Mouse (Mus musculus) hindbrain, postnatal 0 days (tissue): ENCODE results near the gene Tspan7. TPM values are rescaled to one million over a fixed set of nuclear protein-coding genes. Genes with fewer than 3 reads are reported as not detected.

ENCODE experiments used
- ATAC-seq: fragments of 200-750 bp; cut with Nextera tagmentation; 2 replicates; pipeline ENCODE4 v1.8.0; 2017; ENCODE audit warnings: mild to moderate bottlenecking, moderate TSS enrichment, moderate library complexity
- DNase-seq: peaks from one replicate; pipeline ENCODE4 v3.0.0-alpha.2; 2015; ENCODE audit warnings: low spot score
- H3K27ac ChIP-seq: fragments of 300-500 bp; sonication (generic); 2 replicates; pipeline ENCODE4 v1.5.1; 2014; ENCODE audit warnings: mild to moderate bottlenecking
- H3K27me3 ChIP-seq: fragments of 300-500 bp; sonication (generic); 2 replicates; pipeline ENCODE4 v1.6.1; 2014; ENCODE audit warnings: low read length, mixed read lengths; ENCODE audit not compliant: insufficient read depth
- H3K36me3 ChIP-seq: fragments of 300-500 bp; sonication (generic); 2 replicates; pipeline ENCODE4 v1.6.1; 2014; ENCODE audit warnings: low read length, mixed read lengths; ENCODE audit not compliant: insufficient read depth
- H3K4me1 ChIP-seq: fragments of 300-500 bp; sonication (generic); 2 replicates; pipeline ENCODE4 v1.6.1; 2014; ENCODE audit warnings: antibody characterized with exemption, low read length, mixed read lengths; ENCODE audit not compliant: insufficient read depth
- H3K4me2 ChIP-seq: fragments of 300-500 bp; sonication (generic); 2 replicates; pipeline ENCODE4 v1.6.1; 2014; ENCODE audit warnings: low read depth, mild to moderate bottlenecking, low read length, moderate library complexity, mixed read lengths
- H3K4me3 ChIP-seq: fragments of 300-500 bp; sonication (generic); 2 replicates; pipeline ENCODE4 v1.5.1; 2014; ENCODE audit warnings: low read length
- H3K9ac ChIP-seq: fragments of 300-500 bp; sonication (generic); replicated peaks from 2 replicates; pipeline ENCODE4 v1.6.1; 2014; ENCODE audit warnings: mild to moderate bottlenecking, low read length, moderate library complexity, mixed read lengths
- H3K9me3 ChIP-seq: fragments of 300-500 bp; sonication (generic); 2 replicates; pipeline ENCODE4 v1.6.1; 2016; ENCODE audit warnings: low read length, mixed read lengths
- CTCF ChIP-seq: IDR thresholded peaks from 2 replicates; pipeline ENCODE4 v1.5.1; 2016; ENCODE audit warnings: antibody characterized with exemption, control low read depth, low read depth
- WGBS: fragments of 180-500 bp; shearing (Covaris S2); extraction: QIAGEN DNeasy Blood & Tissue Kit; methylation state at CpG from one replicate; pipeline ENCODE4 v1.1.7; 2014; 5-methylcytosine and 5-hydroxymethylcytosine counted together
- polyA plus RNA-seq: library from polyadenylated mRNA; unstranded; fragments of >200 nt; fragmentation: Nextera tagmentation; extraction: Ambion mirVana; gene quantifications from 2 replicates; pipeline ENCODE4 v1.2.1, GENCODE M21; 2015
- total RNA-seq: library from RNA; depleted of rRNA; stranded (reverse); fragments of >200 nt; gene quantifications from 2 replicates; pipeline ENCODE4 v1.2.3, GENCODE M21; 2014

Tspan7 gene
- total and polyA plus RNA-seq, 2 experiments from 2014 or later, result 297 to 669 TPM

DNA sequence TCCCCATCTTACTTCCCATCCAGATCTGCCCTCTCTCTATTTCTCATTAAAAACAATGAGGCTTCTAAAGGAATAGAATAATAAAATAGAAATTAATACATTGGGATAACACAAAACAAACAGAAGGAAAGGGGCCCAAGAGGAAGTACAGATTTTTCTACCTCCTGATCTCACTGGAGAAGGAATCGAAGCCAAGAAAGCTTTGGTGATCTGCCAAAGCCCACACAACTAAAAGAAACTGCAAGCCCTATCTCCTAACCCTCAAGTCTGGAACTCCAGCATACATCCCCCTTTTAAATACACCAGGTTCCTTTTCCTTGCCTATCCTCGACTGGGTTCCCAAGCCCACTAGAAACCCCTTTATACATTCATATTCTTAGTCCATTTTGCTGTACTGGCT is 90.4 kb downstream of the Tspan7 start:
- TF ChIP-seq CTCF, result no peak
- Histone ChIP-seq H3K4me3 (no peak overlapping the region), H3K4me1 (no peaks in the 10 kb centered on the region), H3K36me3 (no peaks in the 10 kb centered on the region), H3K9me3 (no peaks in the 10 kb centered on the region), H3K27ac (no peak overlapping the region), H3K9ac (no peak overlapping the region), H3K4me2 (no peak overlapping the region), H3K27me3 (no peaks in the 10 kb centered on the region)
- peak; percentile 48 for DNase-seq
- ATAC-seq, result no peak
- WGBS, result 54% methylated on average over 2 of the region's 2 CpGs

DNA sequence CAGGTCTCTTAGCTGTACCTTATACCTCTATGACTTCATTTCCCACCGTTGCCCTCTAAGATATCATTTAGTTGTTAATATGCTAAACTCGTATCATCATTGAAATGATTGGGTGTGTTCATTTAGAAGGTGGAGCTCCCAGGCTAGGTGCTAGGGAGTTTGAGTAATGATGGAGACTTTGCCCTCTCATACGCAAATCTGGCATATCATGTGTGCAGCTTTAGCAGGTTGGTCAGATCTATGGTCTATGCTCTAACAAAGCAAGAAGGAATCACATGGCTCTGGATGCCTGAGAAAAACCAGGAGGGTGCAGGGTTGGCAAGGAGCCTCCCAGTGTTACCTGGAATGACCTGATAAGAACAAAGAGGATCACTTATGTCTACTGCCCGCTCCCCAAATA is 91.4 kb downstream of the Tspan7 start:
- Histone ChIP-seq H3K9ac (no peak overlapping the region), H3K27ac (no peak overlapping the region), H3K27me3 (no peaks in the 10 kb centered on the region), H3K9me3 (no peaks in the 10 kb centered on the region), H3K36me3 (no peaks in the 10 kb centered on the region), H3K4me3 (no peak overlapping the region), H3K4me1 (no peaks in the 10 kb centered on the region), H3K4me2 (no peak overlapping the region)
- DNase-seq (no peak), ATAC-seq (no peak)
- no peak for TF ChIP-seq CTCF
- 80% methylated on average over 4 of the region's 4 CpGs for WGBS

DNA sequence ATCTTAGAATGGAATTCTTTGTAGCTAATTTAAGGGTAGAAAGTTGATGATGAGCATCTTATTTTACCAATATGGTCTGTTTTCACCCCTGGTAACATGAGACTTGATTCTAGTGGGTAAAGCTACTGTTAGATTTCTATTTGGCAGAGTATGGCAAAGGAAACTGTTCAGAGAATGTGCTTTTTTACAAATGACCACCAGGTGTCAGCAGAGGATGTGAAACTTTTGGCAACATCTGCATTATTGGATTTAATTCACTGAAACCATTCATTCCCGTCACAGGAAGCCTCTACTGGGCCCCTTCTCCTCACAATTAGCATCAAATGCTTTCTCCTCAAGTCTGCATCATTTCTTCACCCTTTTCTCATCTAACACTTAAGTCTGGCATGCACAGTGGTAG is 92.4 kb downstream of the Tspan7 start:
- WGBS, result 11% methylated on average over 1 of the region's 1 CpGs
- peak; percentile 73 for TF ChIP-seq CTCF
- Histone ChIP-seq H3K9me3 (no peaks in the 10 kb centered on the region), H3K4me2 (no peak overlapping the region), H3K27ac (no peak overlapping the region), H3K4me1 (no peaks in the 10 kb centered on the region), H3K36me3 (no peaks in the 10 kb centered on the region), H3K27me3 (no peaks in the 10 kb centered on the region), H3K9ac (no peak overlapping the region), H3K4me3 (no peak overlapping the region)
- DNase-seq, result peak; percentile 77
- 0 out of 2 replicates have a peak, but pooled peaks have one; percentile 27 for ATAC-seq

DNA sequence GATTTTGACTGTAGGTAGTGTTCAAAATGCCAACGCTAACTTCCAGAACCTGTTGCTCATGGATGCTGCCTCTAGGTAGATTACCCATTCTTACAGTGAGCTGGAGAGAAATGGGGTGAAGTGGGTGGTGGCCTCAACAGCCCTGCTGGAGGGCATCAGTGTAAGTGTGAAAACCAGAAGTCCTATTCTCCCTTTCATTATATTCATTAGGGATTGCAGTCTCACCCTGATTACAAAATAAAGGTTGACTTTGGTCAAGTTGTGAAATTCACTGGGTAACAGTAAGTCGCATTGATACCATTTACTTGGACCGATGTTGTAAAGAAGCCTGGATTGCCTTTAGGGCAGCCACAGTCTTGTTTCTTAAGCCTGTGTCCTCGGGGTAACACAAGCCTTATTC is 97.8 kb downstream of the Tspan7 start:
- H3K4me2 ChIP-seq, result no peak overlapping the region
- H3K9ac ChIP-seq, result no peak overlapping the region
- TF ChIP-seq CTCF, result no peak
- no peak overlapping the region for H3K4me3 ChIP-seq
- H3K36me3 ChIP-seq, result no peaks in the 10 kb centered on the region
- WGBS, result 87% methylated on average over 4 of the region's 4 CpGs
- no peaks in the 10 kb centered on the region for H3K4me1 ChIP-seq
- no peak overlapping the region for H3K27ac ChIP-seq
- no peaks in the 10 kb centered on the region for H3K9me3 ChIP-seq
- DNase-seq (no peak), ATAC-seq (no peak)
- no peaks in the 10 kb centered on the region for H3K27me3 ChIP-seq

DNA sequence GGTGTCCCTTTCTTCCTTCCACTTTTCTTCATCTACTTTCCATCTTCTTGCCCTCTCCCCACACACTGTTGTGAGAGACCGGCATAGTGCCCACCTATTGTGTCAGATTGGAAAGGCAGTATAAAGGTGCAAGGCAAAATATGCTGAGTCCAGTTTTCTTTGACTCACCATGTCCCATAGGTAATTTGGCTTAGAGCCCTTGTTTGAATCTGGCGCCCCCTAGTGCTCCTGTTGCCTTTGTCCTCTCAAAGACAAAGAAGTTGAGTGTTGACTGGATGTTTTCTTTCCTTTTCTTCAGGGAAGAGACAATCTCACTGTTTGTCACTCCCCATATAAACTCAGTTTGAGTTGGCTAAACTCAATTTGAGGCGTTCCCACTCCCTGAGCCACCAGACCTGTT is 107.3 kb downstream of the Tspan7 start:
- ATAC-seq (no peak), DNase-seq (no peak)
- Histone ChIP-seq H3K4me3 (no peak overlapping the region), H3K9me3 (no peaks in the 10 kb centered on the region), H3K27ac (no peak overlapping the region), H3K27me3 (no peaks in the 10 kb centered on the region), H3K4me2 (no peak overlapping the region), H3K36me3 (no peaks in the 10 kb centered on the region), H3K9ac (no peak overlapping the region), H3K4me1 (no peaks in the 10 kb centered on the region)
- WGBS, result 66% methylated on average over 3 of the region's 3 CpGs
- peak; percentile 26; the same call in 1 of the 2 replicates for TF ChIP-seq CTCF

DNA sequence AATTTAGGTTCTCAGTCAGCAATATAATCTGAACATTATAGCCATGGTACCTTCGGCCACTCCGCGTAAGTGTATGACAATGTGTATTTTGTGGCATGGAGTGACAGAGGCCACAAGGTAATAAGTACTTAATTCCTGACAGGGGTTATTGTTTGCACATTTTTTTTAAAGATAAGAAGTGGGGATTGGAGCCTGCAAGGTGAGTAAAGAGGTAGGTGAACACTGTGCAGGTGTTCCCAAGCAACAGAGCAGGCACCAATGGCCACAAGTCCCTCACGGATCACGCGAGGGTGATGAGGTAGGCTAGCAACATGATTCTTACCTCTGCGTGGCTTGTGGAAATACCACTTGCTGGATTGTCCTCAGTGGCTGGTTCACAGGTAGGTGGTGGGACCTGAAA is 108.6 kb downstream of the Tspan7 start:
- 97% methylated on average over 7 of the region's 7 CpGs for WGBS

DNA sequence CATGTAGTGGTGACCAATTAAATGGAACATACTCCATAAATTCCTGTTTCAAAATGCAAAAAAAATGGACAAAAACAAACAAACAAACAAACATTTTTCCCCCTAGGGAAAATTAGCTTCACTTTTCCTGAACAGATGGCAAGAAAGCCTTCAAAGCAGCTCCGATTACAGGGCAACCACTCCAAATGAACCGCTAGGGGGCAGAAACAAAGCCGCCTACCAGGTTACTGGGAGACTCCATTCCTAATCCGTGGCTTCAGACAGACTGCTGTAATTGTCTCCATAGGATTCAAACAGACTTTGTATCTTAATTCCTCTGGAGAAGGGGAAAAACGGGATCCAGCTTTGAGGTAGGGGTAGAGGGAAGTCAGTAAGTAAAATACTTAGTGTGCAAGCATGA is 132.2 kb downstream of the Tspan7 start:
- DNase-seq (peak; percentile 38), ATAC-seq (no peak)
- Histone ChIP-seq H3K4me1 (no peaks in the 10 kb centered on the region), H3K36me3 (no peaks in the 10 kb centered on the region), H3K9ac (no peak overlapping the region), H3K4me3 (no peak overlapping the region), H3K4me2 (no peak overlapping the region), H3K27ac (no peak overlapping the region), H3K9me3 (no peaks in the 10 kb centered on the region), H3K27me3 (no peaks in the 10 kb centered on the region)
- WGBS, result 21% methylated on average over 5 of the region's 5 CpGs
- peak; percentile 53 for TF ChIP-seq CTCF

More for the DNA sequence above, 108.6 kb downstream of the Tspan7 start:
- DNase-seq (no peak), ATAC-seq (no peak)
- Histone ChIP-seq H3K27me3 (no peaks in the 10 kb centered on the region), H3K9ac (no peak overlapping the region), H3K27ac (no peak overlapping the region), H3K9me3 (no peaks in the 10 kb centered on the region), H3K4me1 (no peaks in the 10 kb centered on the region), H3K4me2 (no peak overlapping the region), H3K4me3 (no peak overlapping the region), H3K36me3 (no peaks in the 10 kb centered on the region)
- no peak for TF ChIP-seq CTCF
